ENCODE assay signal across 8 mouse cellular contexts in genomic region chr1:130633761-130634410, GRCm38 (mm10). TPM values are rescaled to one million over a fixed set of nuclear protein-coding genes. Genes with fewer than 3 reads are reported as not detected.
A peak's percentile ranks its signal among the peaks of the same experiment; 100 is the strongest.
DNase-seq lines count a peak whose midpoint lies in the region; ATAC-seq and TF ChIP-seq lines count a peak whose summit lies in the region.

No protein-coding gene starts in this region.

- H3K4me1 ChIP-seq in embryonic facial prominence, embryonic 10.5 days = no peaks in the 10 kb centered on the region
- no peaks in the 10 kb centered on the region for H3K4me1 ChIP-seq in kidney, embryonic 15.5 days
- peaks cover 1% of the 10 kb centered on the region; the same call in 1 of the 2 replicates for H3K4me1 ChIP-seq in liver, adult 2 months (ENCODE audit: control insufficient read depth, insufficient read depth, low read length)

- H3K4me2 ChIP-seq in kidney, embryonic 15.5 days = no peak overlapping the region; the same call in 1 of the 2 replicates

- peak; percentile 92 for TF ChIP-seq CTCF in liver, adult 2 months (IDR thresholded peaks at IDR 0.05; ENCODE audit: low read depth, low read length)

- 33% methylated on average over 16 of the region's 16 CpGs for WGBS in embryonic facial prominence, embryonic 10.5 days
- WGBS in kidney, embryonic 15.5 days = 33% methylated on average over 16 of the region's 16 CpGs
- 11% methylated on average over 16 of the region's 16 CpGs for WGBS in liver, adult 2 months

- no peak overlapping the region for H3K4me3 ChIP-seq in embryonic facial prominence, embryonic 10.5 days
- H3K4me3 ChIP-seq in kidney, embryonic 15.5 days (replicated peaks) = no peak overlapping the region
- no peak overlapping the region for H3K4me3 ChIP-seq in liver, adult 2 months (ENCODE audit: insufficient read depth, low read depth, low read length)

- H3K79me2 ChIP-seq in liver, adult 2 months (ENCODE audit: control insufficient read depth, insufficient read depth, low read length) = no peaks in the 10 kb centered on the region

- H3K9ac ChIP-seq in kidney, embryonic 15.5 days = no peak overlapping the region
- no peak overlapping the region for H3K9ac ChIP-seq in liver, adult 2 months (ENCODE audit: low read depth, low read length)

- no peaks in the 10 kb centered on the region for H3K36me3 ChIP-seq in embryonic facial prominence, embryonic 10.5 days (replicated peaks)
- H3K36me3 ChIP-seq in kidney, embryonic 15.5 days = no peaks in the 10 kb centered on the region
- peaks cover 16% of the 10 kb centered on the region for H3K36me3 ChIP-seq in liver, adult 2 months (ENCODE audit: control insufficient read depth, insufficient read depth, low read length)

- peak; percentile 8 for DNase-seq in 3134 (ENCODE audit: extremely low read depth, insufficient read length, low spot score)
- peak; percentile 42 to 82 for DNase-seq in adrenal gland, adult (ENCODE audit: inconsistent age in 2 of 2, low spot score in 1 of 2)
- peak; percentile 82 for DNase-seq in embryonic facial prominence, embryonic 10.5 days (ENCODE audit: low spot score)
- DNase-seq in heart, adult 18-20 months = peak; percentile 37 to 81
- DNase-seq in liver, adult 2 months (ENCODE audit: extremely low read depth, low read depth, low spot score) = peak; percentile 52
- DNase-seq in natural killer cell, adult 2 months (ENCODE audit: low spot score in 2 of 2) = peak; percentile 65 to 86
- DNase-seq in telencephalon, adult 2 months (ENCODE audit: low read depth, low spot score) = peak; percentile 9

- ATAC-seq in kidney, embryonic 15.5 days (replicated peaks; ENCODE audit: low FRiP score) = peak; percentile 73

- H3K27me3 ChIP-seq in embryonic facial prominence, embryonic 10.5 days (replicated peaks; ENCODE audit: low read depth, poor library complexity, severe bottlenecking) = no peaks in the 10 kb centered on the region
- H3K27me3 ChIP-seq in kidney, embryonic 15.5 days = no peaks in the 10 kb centered on the region
- H3K27me3 ChIP-seq in liver, adult 2 months (ENCODE audit: control insufficient read depth, insufficient read depth, low read length) = no peaks in the 10 kb centered on the region

- no peaks in the 10 kb centered on the region for H3K9me3 ChIP-seq in embryonic facial prominence, embryonic 10.5 days
- H3K9me3 ChIP-seq in kidney, embryonic 15.5 days (replicated peaks) = no peaks in the 10 kb centered on the region

- H3K27ac ChIP-seq in embryonic facial prominence, embryonic 10.5 days (replicated peaks) = no peak overlapping the region
- no peak overlapping the region for H3K27ac ChIP-seq in kidney, embryonic 15.5 days
- H3K27ac ChIP-seq in liver, adult 2 months (replicated peaks; ENCODE audit: insufficient read depth, low read depth, low read length) = no peak overlapping the region

- no peak for TF ChIP-seq POLR2A in liver, adult 2 months (IDR thresholded peaks at IDR 0.05; ENCODE audit: extremely low read depth, insufficient read depth, low read length)

RNA-seq across cellular contexts. Expression of gene Zp3r, which starts 4.5 kb away (rescaled TPM):
- not detected in 2 replicates for polyA plus RNA-seq in embryonic facial prominence, embryonic 10.5 days (2016; fragmentation: Nextera tagmentation; extraction: Ambion mirVana)
- not detected for total RNA-seq in heart, adult 18-20 months (2021)
- not detected in 2 replicates for polyA plus RNA-seq in kidney, embryonic 15.5 days (2015; fragmentation: Nextera tagmentation; extraction: Ambion mirVana)
- not detected in 2 replicates for total RNA-seq in liver, adult 2 months (2014; rRNA removed)
- not detected in 2 replicates for polyA plus RNA-seq in liver, adult 2 months (2012; rRNA removed)

RNA-seq across cellular contexts. Expression of gene C4bp, which starts 27.5 kb away (rescaled TPM):
- not detected in 2 replicates for polyA plus RNA-seq in embryonic facial prominence, embryonic 10.5 days (2016; fragmentation: Nextera tagmentation; extraction: Ambion mirVana)
- total RNA-seq in heart, adult 18-20 months (2021) = not detected
- 0.64 and 1.5 TPM in 2 replicates for polyA plus RNA-seq in kidney, embryonic 15.5 days (2015; fragmentation: Nextera tagmentation; extraction: Ambion mirVana)
- 368 and 394 TPM in 2 replicates for total RNA-seq in liver, adult 2 months (2014; rRNA removed)
- 151 and 182 TPM in 2 replicates for polyA plus RNA-seq in liver, adult 2 months (2012; rRNA removed)

Comparison
In these comparisons a context has a peak if more than half of its experiments do, and no peak if none do; other contexts are left out.
1. DNase-seq: peak in every context shown above with its lines; median percentile 82 in embryonic facial prominence, embryonic 10.5 days; 76 in natural killer cell, adult 2 months; 62 in adrenal gland, adult; 59 in heart, adult 18-20 months; 52 in liver, adult 2 months; 9 in telencephalon, adult 2 months; 8 in 3134.
2. RNA of gene C4bp, which starts 27.5 kb away (polyA plus RNA-seq): 151 to 182 TPM in liver, adult 2 months; 0.64 to 1.5 TPM in kidney, embryonic 15.5 days and not detected in embryonic facial prominence, embryonic 10.5 days; every median in the first group is over 10 times any median in the second.